ENCODE assay signal across 8 mouse cellular contexts in the genomic region with DNA sequence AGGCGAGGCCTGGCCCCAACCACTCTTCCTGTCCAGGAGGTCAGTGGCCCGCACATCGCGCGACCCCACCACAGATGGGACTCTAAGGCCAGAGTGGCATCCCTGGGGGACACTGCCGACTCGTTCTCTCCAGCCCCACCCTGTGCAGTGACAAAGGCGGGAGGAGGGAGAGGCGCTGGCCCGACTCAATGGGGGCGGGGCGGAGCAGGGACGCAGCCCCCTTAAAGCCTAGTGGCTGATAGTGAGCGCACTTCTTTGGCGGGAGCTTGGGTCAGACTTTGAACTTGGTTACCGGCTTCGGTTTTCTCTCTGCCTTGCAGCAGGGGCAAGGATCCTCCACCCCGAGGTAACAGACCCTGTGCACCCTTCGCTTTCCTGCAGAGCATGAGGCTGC. TPM values are rescaled to one million over a fixed set of nuclear protein-coding genes. Genes with fewer than 3 reads are reported as not detected.
DNase-seq lines count a peak whose midpoint lies in the region; ATAC-seq and TF ChIP-seq lines count a peak whose summit lies in the region.

No protein-coding gene starts in this region.

- H3K9ac ChIP-seq in forebrain, embryonic 14.5 days (ENCODE audit: low read length) = no peak overlapping the region
- no peak overlapping the region for H3K9ac ChIP-seq in neural tube, embryonic 14.5 days (replicated peaks; ENCODE audit: low read depth, low read length)

- H3K4me3 ChIP-seq in lung, adult 2 months (replicated peaks; ENCODE audit: extremely low read depth, low read depth, low read length) = peak overlapping the region; percentile 1
- H3K4me3 ChIP-seq in forebrain, embryonic 14.5 days (ENCODE audit: low read depth, low read length) = peak overlapping the region; percentile 2; the same call in 1 of the 2 replicates
- peak overlapping the region; percentile 16; the same call in 1 of the 2 replicates for H3K4me3 ChIP-seq in limb, embryonic 10.5 days
- H3K4me3 ChIP-seq in neural tube, embryonic 14.5 days (ENCODE audit: low read depth, low read length) = no peak overlapping the region

- no peak for DNase-seq in lung, adult 2 months
- DNase-seq in lung, postnatal 10 days = no peak
- no peak for DNase-seq in forebrain, embryonic 14.5 days (ENCODE audit: low spot score)
- DNase-seq in limb, embryonic 10.5 days (ENCODE audit: low spot score) = no peak
- DNase-seq in ovary, postnatal 14 days (ENCODE audit: low spot score) = no peak
- no peak for DNase-seq in cerebellum, postnatal 14 days
- no peak for DNase-seq in yolk sac, embryonic 10.5 days (ENCODE audit: low spot score)

- H3K27ac ChIP-seq in forebrain, embryonic 14.5 days (ENCODE audit: low read depth, low read length) = no peak overlapping the region
- no peak overlapping the region for H3K27ac ChIP-seq in limb, embryonic 10.5 days
- H3K27ac ChIP-seq in neural tube, embryonic 14.5 days (ENCODE audit: low read depth, low read length) = no peak overlapping the region

- peaks cover 56% of the 10 kb centered on the region for H3K27me3 ChIP-seq in forebrain, embryonic 14.5 days (replicated peaks; ENCODE audit: control insufficient read depth, insufficient read depth, low read length)
- peaks cover 94% of the 10 kb centered on the region for H3K27me3 ChIP-seq in limb, embryonic 10.5 days (ENCODE audit: low read depth, poor library complexity, severe bottlenecking)
- peaks cover 45% of the 10 kb centered on the region for H3K27me3 ChIP-seq in neural tube, embryonic 14.5 days (ENCODE audit: control insufficient read depth, insufficient read depth, low read length)

- H3K4me1 ChIP-seq in lung, adult 2 months (ENCODE audit: control insufficient read depth, insufficient read depth, low read length) = peaks cover 3% of the 10 kb centered on the region; the same call in 1 of the 2 replicates
- H3K4me1 ChIP-seq in forebrain, embryonic 14.5 days (ENCODE audit: control insufficient read depth, insufficient read depth, low read length) = peaks cover 4% of the 10 kb centered on the region; the same call in 1 of the 2 replicates
- H3K4me1 ChIP-seq in limb, embryonic 10.5 days = peaks cover 20% of the 10 kb centered on the region
- peaks cover 8% of the 10 kb centered on the region; the same call in 1 of the 2 replicates for H3K4me1 ChIP-seq in neural tube, embryonic 14.5 days (ENCODE audit: control insufficient read depth, insufficient read depth, low read length)

- no peak for ATAC-seq in forebrain, embryonic 14.5 days
- no peak for ATAC-seq in neural tube, embryonic 14.5 days (ENCODE audit: low read depth)

- TF ChIP-seq POLR2A in lung, adult 2 months (IDR thresholded peaks at IDR 0.05; ENCODE audit: borderline replicate concordance, extremely low read depth, low read depth, low read length) = no peak

- TF ChIP-seq CTCF in lung, adult 2 months (IDR thresholded peaks at IDR 0.05; ENCODE audit: insufficient read depth, low read length) = no peak

- no peaks in the 10 kb centered on the region for H3K9me3 ChIP-seq in forebrain, embryonic 14.5 days (replicated peaks; ENCODE audit: control insufficient read depth, low read length)
- no peaks in the 10 kb centered on the region for H3K9me3 ChIP-seq in limb, embryonic 10.5 days (replicated peaks)
- no peaks in the 10 kb centered on the region for H3K9me3 ChIP-seq in neural tube, embryonic 14.5 days (ENCODE audit: control insufficient read depth, low read length)

- H3K4me2 ChIP-seq in forebrain, embryonic 14.5 days (ENCODE audit: low read length) = 0 out of 2 replicates have a peak overlapping the region, but pooled peaks have one; percentile 20
- H3K4me2 ChIP-seq in neural tube, embryonic 14.5 days (ENCODE audit: low read depth, low read length) = peak overlapping the region; percentile 4; the same call in 1 of the 2 replicates

- 6% methylated on average over 19 of the region's 19 CpGs for WGBS in lung, adult 2 months
- 0% methylated on average over 19 of the region's 19 CpGs for whole genome bisulfite sequencing in forebrain, embryonic 14.5 days
- WGBS in limb, embryonic 10.5 days = 3% methylated on average over 19 of the region's 19 CpGs
- 3% methylated on average over 19 of the region's 19 CpGs for WGBS in neural tube, embryonic 14.5 days

- H3K36me3 ChIP-seq in forebrain, embryonic 14.5 days (ENCODE audit: control insufficient read depth, insufficient read depth, low read length) = no peaks in the 10 kb centered on the region
- no peaks in the 10 kb centered on the region for H3K36me3 ChIP-seq in limb, embryonic 10.5 days
- no peaks in the 10 kb centered on the region for H3K36me3 ChIP-seq in neural tube, embryonic 14.5 days (ENCODE audit: control insufficient read depth, insufficient read depth, low read length)

RNA-seq across cellular contexts. Expression of gene Hes2, which starts 0.6 kb away (rescaled TPM):
- 5.4 and 6.2 TPM in 2 replicates for polyA plus RNA-seq in lung, adult 2 months (2012; rRNA removed)
- not detected in 2 replicates for polyA plus RNA-seq in forebrain, embryonic 14.5 days (2014; fragmentation: Nextera tagmentation; extraction: Ambion mirVana)
- polyA plus RNA-seq in limb, embryonic 10.5 days (2016; fragmentation: Nextera tagmentation; extraction: Ambion mirVana) = not detected in 2 replicates
- polyA plus RNA-seq in neural tube, embryonic 14.5 days (2014; fragmentation: Nextera tagmentation; extraction: Ambion mirVana) = not detected in 2 replicates

RNA-seq across cellular contexts. Expression of gene Espn, which starts 7.1 kb away (rescaled TPM):
- 9.8 and 16.3 TPM in 2 replicates for polyA plus RNA-seq in lung, adult 2 months (2012; rRNA removed)
- 0.19 TPM in 1 of 2 replicates, not detected in the other for polyA plus RNA-seq in forebrain, embryonic 14.5 days (2014; fragmentation: Nextera tagmentation; extraction: Ambion mirVana)
- polyA plus RNA-seq in limb, embryonic 10.5 days (2016; fragmentation: Nextera tagmentation; extraction: Ambion mirVana) = 2.9 and 3.2 TPM in 2 replicates
- polyA plus RNA-seq in neural tube, embryonic 14.5 days (2014; fragmentation: Nextera tagmentation; extraction: Ambion mirVana) = 0.52 and 0.64 TPM in 2 replicates

RNA-seq across cellular contexts. Expression of gene Acot7, which starts 18.7 kb away (rescaled TPM):
- 118 and 125 TPM in 2 replicates for polyA plus RNA-seq in lung, adult 2 months (2012; rRNA removed)
- polyA plus RNA-seq in forebrain, embryonic 14.5 days (2014; fragmentation: Nextera tagmentation; extraction: Ambion mirVana) = 168 and 208 TPM in 2 replicates
- polyA plus RNA-seq in limb, embryonic 10.5 days (2016; fragmentation: Nextera tagmentation; extraction: Ambion mirVana) = 34.8 and 36.7 TPM in 2 replicates
- 332 and 348 TPM in 2 replicates for polyA plus RNA-seq in neural tube, embryonic 14.5 days (2014; fragmentation: Nextera tagmentation; extraction: Ambion mirVana)

RNA-seq across cellular contexts. Expression of gene Tnfrsf25, which starts 43.5 kb away (rescaled TPM):
- polyA plus RNA-seq in lung, adult 2 months (2012; rRNA removed) = 8.1 and 12.7 TPM in 2 replicates
- 0.62 and 1.3 TPM in 2 replicates for polyA plus RNA-seq in forebrain, embryonic 14.5 days (2014; fragmentation: Nextera tagmentation; extraction: Ambion mirVana)
- 0.67 and 0.75 TPM in 2 replicates for polyA plus RNA-seq in limb, embryonic 10.5 days (2016; fragmentation: Nextera tagmentation; extraction: Ambion mirVana)
- polyA plus RNA-seq in neural tube, embryonic 14.5 days (2014; fragmentation: Nextera tagmentation; extraction: Ambion mirVana) = 0.54 and 1.1 TPM in 2 replicates
